Mouse (Mus musculus) lung, postnatal 0 days (tissue): ENCODE data around the gene Retnlb. TPM values are rescaled to one million over a fixed set of nuclear protein-coding genes. Genes with fewer than 3 reads are reported as not detected.
"Not testable (repeated sequence)": the region's sequence is repeated elsewhere in the genome, so short reads cannot be mapped to it uniquely, and the experiment has no call there.

ENCODE experiments used
- ATAC-seq: fragments of 200-750 bp; cut with Nextera tagmentation; 2 replicates; pipeline ENCODE4 v1.8.0; 2017; ENCODE audit warnings: moderate library complexity
- DNase-seq: peaks from one replicate; pipeline ENCODE4 v3.0.0-alpha.2; 2016; ENCODE audit warnings: low spot score
- H3K27ac ChIP-seq: fragments of 300-500 bp; sonication (generic); 2 replicates; pipeline ENCODE4 v1.5.1; 2014; ENCODE audit warnings: antibody characterized with exemption, mild to moderate bottlenecking, low read length, mixed read lengths
- H3K27me3 ChIP-seq: fragments of 300-500 bp; sonication (generic); replicated peaks from 2 replicates; pipeline ENCODE4 v1.6.1; 2014; ENCODE audit warnings: low read length, mixed read lengths; ENCODE audit not compliant: insufficient read depth
- H3K36me3 ChIP-seq: fragments of 300-500 bp; sonication (generic); 2 replicates; pipeline ENCODE4 v1.6.1; 2014; ENCODE audit warnings: low read length, mixed read lengths; ENCODE audit not compliant: insufficient read depth
- H3K4me1 ChIP-seq: fragments of 300-500 bp; sonication (generic); 2 replicates; pipeline ENCODE4 v1.6.1; 2014; ENCODE audit warnings: antibody characterized with exemption, low read depth, low read length, mixed read lengths; ENCODE audit not compliant: insufficient read depth
- H3K4me2 ChIP-seq: fragments of 300-500 bp; sonication (generic); replicated peaks from 2 replicates; pipeline ENCODE4 v1.6.1; 2014; ENCODE audit warnings: low read depth, mild to moderate bottlenecking, low read length, moderate library complexity, mixed read lengths
- H3K4me3 ChIP-seq: fragments of 300-500 bp; sonication (generic); 2 replicates; pipeline ENCODE4 v1.5.1; 2014; ENCODE audit warnings: low read depth, low read length
- H3K9ac ChIP-seq: fragments of 300-500 bp; sonication (generic); replicated peaks from 2 replicates; pipeline ENCODE4 v1.6.1; 2014; ENCODE audit warnings: low read depth, mild to moderate bottlenecking
- H3K9me3 ChIP-seq: fragments of 300-500 bp; sonication (generic); 2 replicates; pipeline ENCODE4 v1.6.1; 2016; ENCODE audit warnings: low read length, mixed read lengths
- CTCF ChIP-seq: IDR thresholded peaks from 2 replicates; pipeline ENCODE4 v1.5.1; 2016; ENCODE audit warnings: antibody characterized with exemption, mild to moderate bottlenecking
- EP300 ChIP-seq: IDR thresholded peaks from 2 replicates; pipeline ENCODE4 v1.6.1; 2016; ENCODE audit warnings: antibody characterized with exemption, mild to moderate bottlenecking, control low read depth
- WGBS: fragments of 180-500 bp; shearing (Covaris S2); extraction: QIAGEN DNeasy Blood & Tissue Kit; methylation state at CpG from one replicate; pipeline ENCODE4 v1.1.7; 2014; 5-methylcytosine and 5-hydroxymethylcytosine counted together
- polyA plus RNA-seq: library from polyadenylated mRNA; unstranded; fragments of >200 nt; fragmentation: Nextera tagmentation; extraction: Ambion mirVana; gene quantifications from 2 replicates; pipeline ENCODE4 v1.2.1, GENCODE M21; 2015

Gene Retnlb
- polyA plus RNA-seq, 1 experiment from 2014 or later = 0.42 TPM

GRCm38 (mm10) chr16:48843671-48844386, 27.2 kb downstream of the Retnlb start:
- Histone ChIP-seq H3K4me1 (no peaks in the 10 kb centered on the region), H3K36me3 (no peaks in the 10 kb centered on the region), H3K9ac (no peak overlapping the region), H3K4me3 (no peak overlapping the region), H3K27me3 (no peaks in the 10 kb centered on the region), H3K9me3 (no peaks in the 10 kb centered on the region), H3K27ac (no peak overlapping the region), H3K4me2 (no peak overlapping the region; the same call in 1 of the 2 replicates)
- DNase-seq (no peak), ATAC-seq (no peak)
- TF ChIP-seq EP300 = no peak
- no peak for TF ChIP-seq CTCF
- 82% methylated on average over 4 of the region's 4 CpGs for WGBS

DNA sequence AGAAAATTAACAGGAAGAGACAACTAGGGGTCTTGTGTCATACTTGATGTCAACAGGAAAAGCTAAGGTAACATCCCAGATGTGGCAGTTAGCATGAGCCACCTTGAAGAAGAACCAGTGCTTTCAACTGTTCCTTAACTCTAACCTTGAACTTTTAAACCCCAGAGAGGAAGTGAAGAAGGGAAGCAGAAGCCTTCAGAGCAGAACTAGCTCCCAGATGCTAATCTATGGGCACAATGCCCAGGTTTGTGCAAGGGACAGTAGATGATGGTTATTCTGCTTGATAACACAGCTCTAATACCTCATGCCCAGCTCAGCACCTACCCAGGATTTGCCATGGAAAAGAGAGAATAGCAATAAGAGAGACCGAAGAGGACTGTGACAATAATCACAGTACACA, 48.3 kb downstream of the Retnlb start:
- H3K36me3 ChIP-seq, H3K4me2 ChIP-seq, H3K9me3 ChIP-seq, H3K4me1 ChIP-seq, H3K27ac ChIP-seq, H3K27me3 ChIP-seq, H3K9ac ChIP-seq, H3K4me3 ChIP-seq, DNase-seq, ATAC-seq: not testable (repeated sequence)
- WGBS = 86% methylated on average over 1 of the region's 1 CpGs

GRCm38 (mm10) chr16:48867690-48868089, 51.0 kb downstream of the Retnlb start:
- H3K9ac ChIP-seq = no peak overlapping the region
- H3K9me3 ChIP-seq = no peaks in the 10 kb centered on the region

More at GRCm38 (mm10) chr16:48867690-48868089, 51.0 kb downstream of the Retnlb start:
- ATAC-seq = no peak
- Histone ChIP-seq H3K4me1 (no peaks in the 10 kb centered on the region), H3K27ac (no peak overlapping the region), H3K4me2 (no peak overlapping the region), H3K4me3 (no peak overlapping the region), H3K27me3 (no peaks in the 10 kb centered on the region), H3K36me3 (no peaks in the 10 kb centered on the region)
- 68% methylated on average over 2 of the region's 2 CpGs for WGBS
- no peak for DNase-seq
- TF ChIP-seq CTCF = no peak
- no peak for TF ChIP-seq EP300

Other genes with a start within 250 kb of the Retnlb start
- 0.16 TPM in 1 of 2 replicates, not detected in the other for gene Trat1, start 44.8 kb upstream of the Retnlb start, polyA plus RNA-seq
- 693 and 1,146 TPM in 2 replicates for gene Retnla, start 25.7 kb downstream of the Retnlb start, polyA plus RNA-seq
- gene Retnlg, start 55.8 kb downstream of the Retnlb start, polyA plus RNA-seq = 41.2 and 51.3 TPM in 2 replicates
- 5.9 and 7.5 TPM in 2 replicates for gene Dzip3, start 177.3 kb downstream of the Retnlb start, polyA plus RNA-seq
- 1.5 and 2.4 TPM in 2 replicates for gene Cip2a, start 177.3 kb downstream of the Retnlb start, polyA plus RNA-seq
- gene Myh15, start 240.6 kb downstream of the Retnlb start, polyA plus RNA-seq = not detected in 2 replicates